Mouse (Mus musculus) hindbrain, embryonic 15.5 days (tissue): ENCODE measurements around the gene Ambra1. TPM values are rescaled to one million over a fixed set of nuclear protein-coding genes. Genes with fewer than 3 reads are reported as not detected.

Experiments used
- ATAC-seq: fragments of 200-750 bp; cut with Nextera tagmentation; 2 replicates; pipeline ENCODE4 v1.8.0; 2017; ENCODE audit warnings: low read depth, moderate number of reproducible peaks, moderate TSS enrichment; ENCODE audit not compliant: low FRiP score
- H3K27ac ChIP-seq: fragments of 300-500 bp; sonication (generic); replicated peaks from 2 replicates; pipeline ENCODE4 v1.5.1; 2015; ENCODE audit warnings: mild to moderate bottlenecking, inconsistent platforms
- H3K27me3 ChIP-seq: fragments of 300-500 bp; sonication (generic); 2 replicates; pipeline ENCODE4 v1.6.1; 2015; ENCODE audit warnings: control low read depth, inconsistent platforms
- H3K36me3 ChIP-seq: fragments of 300-500 bp; sonication (generic); 2 replicates; pipeline ENCODE4 v1.6.1; 2015; ENCODE audit warnings: control low read depth, inconsistent platforms
- H3K4me1 ChIP-seq: fragments of 300-500 bp; sonication (generic); replicated peaks from 2 replicates; pipeline ENCODE4 v1.6.1; 2015; ENCODE audit warnings: control low read depth, inconsistent platforms
- H3K4me2 ChIP-seq: fragments of 300-500 bp; sonication (generic); 2 replicates; pipeline ENCODE4 v1.6.1; 2015; ENCODE audit warnings: moderate library complexity, mild to moderate bottlenecking, inconsistent platforms
- H3K4me3 ChIP-seq: fragments of 300-500 bp; sonication (generic); 2 replicates; pipeline ENCODE4 v1.5.1; 2015; ENCODE audit warnings: mild to moderate bottlenecking, inconsistent platforms
- H3K9ac ChIP-seq: fragments of 300-500 bp; sonication (generic); 2 replicates; pipeline ENCODE4 v1.6.1; 2015; ENCODE audit warnings: inconsistent platforms
- H3K9me3 ChIP-seq: fragments of 300-500 bp; sonication (generic); 2 replicates; pipeline ENCODE4 v1.6.1; 2016; ENCODE audit warnings: control low read depth, inconsistent platforms
- WGBS: fragments of 180-500 bp; shearing (Covaris S2); methylation state at CpG from one replicate; pipeline ENCODE4 v1.1.7; 2015; 5-methylcytosine and 5-hydroxymethylcytosine counted together
- polyA plus RNA-seq: library from polyadenylated mRNA; unstranded; fragments of >200 nt; fragmentation: Nextera tagmentation; extraction: Ambion mirVana; gene quantifications from 2 replicates; pipeline ENCODE4 v1.2.1, GENCODE M21; 2015

The Ambra1 gene
- polyA plus RNA-seq, 1 experiment from 2014 or later, result 27.7 TPM

DNA sequence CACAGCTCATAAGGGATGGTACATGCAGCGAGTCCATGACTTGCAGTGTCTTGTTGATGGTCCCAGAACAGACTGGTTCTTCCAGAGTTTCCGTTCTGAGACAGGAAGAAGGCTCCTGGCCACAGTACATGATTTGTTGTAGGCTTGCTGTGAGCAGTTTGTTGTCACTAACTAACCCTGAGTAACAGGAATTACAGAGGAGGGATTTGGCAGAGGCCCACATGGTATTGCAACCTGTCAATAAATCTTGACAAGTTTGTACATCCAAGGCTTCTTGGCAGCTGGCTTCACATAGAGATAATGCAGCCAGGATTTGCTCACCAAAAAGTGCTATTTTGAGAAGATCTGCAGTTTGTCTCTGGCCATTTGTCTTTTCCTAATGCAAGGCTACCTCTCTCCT is 176.2 kb downstream of the Ambra1 start:
- H3K4me1 ChIP-seq, result peaks cover 10% of the 10 kb centered on the region; the same call in 1 of the 2 replicates
- peaks cover 25% of the 10 kb centered on the region; the same call in 1 of the 2 replicates for H3K36me3 ChIP-seq
- WGBS, result 97% methylated on average over 2 of the region's 2 CpGs
- H3K4me2 ChIP-seq, result no peak overlapping the region
- no peak overlapping the region for H3K27ac ChIP-seq
- H3K4me3 ChIP-seq, result no peak overlapping the region
- no peak overlapping the region for H3K9ac ChIP-seq
- ATAC-seq, result no peak
- no peaks in the 10 kb centered on the region for H3K27me3 ChIP-seq
- no peaks in the 10 kb centered on the region for H3K9me3 ChIP-seq

DNA sequence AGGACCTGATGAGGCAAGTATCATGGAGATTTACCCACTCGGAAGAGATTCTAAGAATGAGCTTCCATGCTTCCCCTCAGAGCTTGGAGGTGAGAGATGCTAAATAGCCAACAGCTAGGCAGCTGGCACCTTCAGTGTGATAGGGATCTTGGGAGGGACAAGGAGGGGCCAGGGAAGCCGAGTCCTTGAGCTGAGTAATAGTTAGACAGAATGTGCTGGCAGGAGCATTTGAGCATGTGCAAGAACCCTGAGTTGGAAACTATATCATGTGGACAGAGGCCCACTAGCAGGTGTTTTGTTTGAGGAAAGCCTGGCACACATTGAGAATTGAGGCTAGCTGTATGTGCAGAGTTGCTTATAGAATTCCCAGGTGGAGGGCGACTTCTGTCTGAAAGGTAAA is 182.7 kb downstream of the Ambra1 start:
- Histone ChIP-seq H3K9me3 (no peaks in the 10 kb centered on the region), H3K9ac (no peak overlapping the region), H3K4me3 (no peak overlapping the region), H3K27me3 (no peaks in the 10 kb centered on the region), H3K4me2 (no peak overlapping the region), H3K4me1 (no peaks in the 10 kb centered on the region), H3K36me3 (peaks cover 58% of the 10 kb centered on the region), H3K27ac (no peak overlapping the region)
- WGBS, result 88% methylated on average over 3 of the region's 3 CpGs
- no peak for ATAC-seq

DNA sequence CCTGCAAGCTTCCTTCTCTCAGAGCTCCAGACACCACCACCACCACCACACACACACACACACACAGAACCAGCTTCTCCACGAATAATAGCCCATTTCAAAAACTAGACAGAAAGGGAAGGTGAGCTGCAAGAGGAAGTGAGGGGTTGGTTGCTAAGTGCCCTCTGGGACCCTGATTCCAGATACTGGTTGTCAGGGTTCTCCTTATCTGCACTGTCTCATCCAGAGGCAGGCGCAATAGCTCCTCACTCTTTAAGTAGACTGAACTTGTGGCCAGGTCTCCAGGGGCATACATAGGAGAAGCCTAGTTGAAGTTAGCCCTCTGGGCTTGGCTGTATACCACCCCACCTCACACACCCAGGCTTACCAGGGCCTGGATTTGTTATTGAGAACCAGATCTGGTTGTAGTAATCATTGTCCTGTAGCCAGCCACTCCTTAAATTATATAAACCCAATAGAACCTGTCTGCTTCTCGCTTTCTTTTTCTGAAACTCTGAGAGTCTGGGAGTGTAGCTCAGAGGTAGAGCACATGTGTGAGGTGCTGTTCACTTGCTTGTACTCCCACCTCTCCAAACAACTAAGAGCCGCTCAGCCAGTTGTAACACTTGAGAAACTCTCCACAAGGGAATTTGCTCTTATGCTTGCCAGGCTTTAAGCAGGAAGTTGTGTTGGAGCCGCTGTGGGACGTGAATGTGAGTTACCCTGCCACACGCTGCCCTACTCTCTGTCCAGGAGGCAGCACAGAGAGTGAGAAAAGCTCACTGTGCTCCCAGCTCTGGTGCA is 183.6 kb downstream of the Ambra1 start:
- WGBS, result 84% methylated on average over 7 of the region's 7 CpGs
- H3K4me2 ChIP-seq, result no peak overlapping the region
- no peak for ATAC-seq

DNA sequence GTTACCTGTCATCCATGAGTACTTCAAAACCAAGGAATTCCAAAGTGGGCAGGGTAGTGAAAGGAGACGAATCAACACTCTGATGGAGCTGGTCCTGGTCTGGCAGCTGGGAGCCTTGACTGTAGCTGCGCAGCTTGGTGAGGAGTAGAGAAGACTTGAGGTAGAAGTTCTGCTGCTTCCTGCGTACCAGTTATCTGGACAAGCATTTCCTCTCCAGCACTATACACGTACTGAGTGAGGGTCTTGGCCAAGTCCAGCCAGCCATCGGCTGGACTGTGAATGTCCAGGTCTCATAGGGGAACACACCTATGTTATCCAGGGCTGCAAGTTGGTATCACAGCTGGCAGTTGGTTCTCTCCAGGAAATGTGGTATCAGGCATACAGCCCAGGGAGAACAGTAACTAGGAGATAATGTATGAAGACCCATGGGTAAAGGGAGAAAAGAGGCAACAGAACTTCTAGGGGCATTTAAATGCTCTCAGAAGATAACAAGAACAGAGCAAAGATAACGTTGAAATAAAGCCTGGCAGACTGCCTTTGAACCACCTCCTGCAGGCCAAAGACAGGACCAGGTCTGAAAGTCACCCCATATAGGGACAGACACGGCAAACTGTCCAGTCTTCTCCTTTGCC is 186.5 kb downstream of the Ambra1 start:
- Histone ChIP-seq H3K9me3 (no peaks in the 10 kb centered on the region), H3K4me2 (no peak overlapping the region), H3K27me3 (0 out of 2 replicates have a peak, but pooled peaks cover 11% of the 10 kb centered on the region), H3K9ac (no peak overlapping the region), H3K27ac (no peak overlapping the region), H3K4me3 (no peak overlapping the region), H3K36me3 (peaks cover 48% of the 10 kb centered on the region), H3K4me1 (peaks cover 3% of the 10 kb centered on the region; the same call in 1 of the 2 replicates)
- ATAC-seq, result no peak
- WGBS, result 93% methylated on average over 7 of the region's 7 CpGs

More for the DNA sequence above, 183.6 kb downstream of the Ambra1 start:
- H3K27ac ChIP-seq, result no peak overlapping the region
- no peak overlapping the region for H3K4me3 ChIP-seq
- H3K27me3 ChIP-seq, result no peaks in the 10 kb centered on the region
- no peaks in the 10 kb centered on the region for H3K9me3 ChIP-seq
- no peak overlapping the region for H3K9ac ChIP-seq
- peaks cover 64% of the 10 kb centered on the region for H3K36me3 ChIP-seq
- no peaks in the 10 kb centered on the region for H3K4me1 ChIP-seq

DNA sequence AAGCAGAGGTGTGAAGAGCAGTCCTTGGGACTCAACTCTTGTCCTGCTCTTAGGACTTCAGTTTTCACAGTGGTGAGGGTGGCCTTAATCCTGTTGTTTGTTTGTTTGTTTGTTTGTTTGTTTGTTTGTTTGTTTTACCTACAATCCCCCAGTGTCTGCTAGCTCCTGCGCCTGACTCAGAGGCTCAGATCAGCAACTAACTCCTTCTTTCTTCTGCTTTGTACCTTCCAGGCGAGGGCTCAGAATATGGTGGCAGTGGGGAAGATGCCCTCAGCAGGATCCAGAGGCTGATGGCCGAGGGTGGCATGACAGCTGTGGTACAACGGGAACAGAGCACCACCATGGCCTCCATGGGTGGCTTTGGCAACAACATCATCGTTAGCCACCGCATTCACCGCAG is 187.2 kb downstream of the Ambra1 start:
- no peak for ATAC-seq
- 91% methylated on average over 7 of the region's 7 CpGs for WGBS
- H3K36me3 ChIP-seq, result peaks cover 42% of the 10 kb centered on the region
- H3K27me3 ChIP-seq, result peaks cover 13% of the 10 kb centered on the region
- H3K9me3 ChIP-seq, result no peaks in the 10 kb centered on the region
- H3K4me2 ChIP-seq, result no peak overlapping the region
- no peak overlapping the region for H3K4me3 ChIP-seq
- H3K27ac ChIP-seq, result no peak overlapping the region
- H3K9ac ChIP-seq, result no peak overlapping the region
- peaks cover 10% of the 10 kb centered on the region for H3K4me1 ChIP-seq

DNA sequence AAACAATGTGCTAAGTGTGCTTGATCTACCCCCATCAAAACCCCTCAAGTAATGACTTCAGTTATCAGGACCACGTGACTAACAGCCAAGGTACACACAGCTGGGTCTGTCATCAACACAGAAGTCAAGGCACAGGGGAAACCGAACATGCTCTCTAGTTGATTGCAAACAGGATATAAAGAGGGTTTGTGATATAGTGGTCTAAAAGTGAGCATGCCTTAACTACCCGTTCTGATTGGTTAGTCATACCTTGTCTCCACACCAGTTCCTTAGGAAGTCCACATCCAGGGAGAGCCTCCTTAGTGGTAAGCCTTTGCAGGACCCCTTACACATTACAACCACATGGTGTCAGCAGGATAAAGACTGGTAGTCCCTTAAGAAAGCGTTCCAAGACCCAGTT is 190.2 kb downstream of the Ambra1 start:
- Histone ChIP-seq H3K36me3 (peaks cover 19% of the 10 kb centered on the region), H3K27ac (no peak overlapping the region), H3K9me3 (no peaks in the 10 kb centered on the region), H3K27me3 (peaks cover 36% of the 10 kb centered on the region), H3K4me1 (peaks cover 24% of the 10 kb centered on the region), H3K4me2 (no peak overlapping the region), H3K9ac (no peak overlapping the region), H3K4me3 (no peak overlapping the region)
- 81% methylated on average over 4 of the region's 4 CpGs for WGBS
- ATAC-seq, result no peak

DNA sequence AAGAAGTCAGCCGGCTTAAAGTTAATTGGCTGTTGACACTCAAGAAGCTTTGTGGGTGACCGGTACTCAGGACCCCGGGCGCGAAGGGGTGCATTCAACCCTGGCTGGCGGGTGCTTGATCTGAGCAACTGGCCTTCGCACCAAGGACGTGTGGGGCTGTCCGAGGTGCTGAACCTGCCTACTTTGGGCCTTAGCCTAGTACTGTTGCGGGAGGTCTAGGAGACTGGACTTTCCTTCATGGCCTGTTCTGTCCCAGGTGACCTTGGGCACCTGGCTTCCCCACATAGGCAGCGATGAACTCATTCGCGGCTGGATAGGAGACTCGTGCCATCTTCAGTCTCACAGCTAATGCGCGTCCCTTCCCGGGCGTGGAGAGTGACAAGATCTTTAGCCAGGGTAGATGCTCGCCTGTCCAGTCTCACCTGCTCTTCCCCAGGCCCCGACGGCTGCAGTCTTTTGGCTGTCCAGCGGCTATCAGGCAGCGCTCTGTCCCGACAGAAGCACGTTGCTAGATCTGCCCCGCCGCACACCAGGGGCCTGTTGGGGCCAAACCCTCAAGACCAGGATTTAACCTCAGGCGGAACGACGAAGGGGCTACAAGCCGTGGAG is 191.4 kb downstream of the Ambra1 start:
- Histone ChIP-seq H3K27ac (no peak overlapping the region), H3K27me3 (peaks cover 36% of the 10 kb centered on the region), H3K36me3 (peaks cover 19% of the 10 kb centered on the region), H3K9me3 (no peaks in the 10 kb centered on the region), H3K4me2 (peak overlapping the region; percentile 71), H3K4me1 (peaks cover 24% of the 10 kb centered on the region), H3K4me3 (peak overlapping the region; percentile 48), H3K9ac (0 out of 2 replicates have a peak overlapping the region, but pooled peaks have one; percentile 33)
- peak; percentile 12; the same call in 1 of the 2 replicates for ATAC-seq
- WGBS, result 4% methylated on average over 31 of the region's 31 CpGs

DNA sequence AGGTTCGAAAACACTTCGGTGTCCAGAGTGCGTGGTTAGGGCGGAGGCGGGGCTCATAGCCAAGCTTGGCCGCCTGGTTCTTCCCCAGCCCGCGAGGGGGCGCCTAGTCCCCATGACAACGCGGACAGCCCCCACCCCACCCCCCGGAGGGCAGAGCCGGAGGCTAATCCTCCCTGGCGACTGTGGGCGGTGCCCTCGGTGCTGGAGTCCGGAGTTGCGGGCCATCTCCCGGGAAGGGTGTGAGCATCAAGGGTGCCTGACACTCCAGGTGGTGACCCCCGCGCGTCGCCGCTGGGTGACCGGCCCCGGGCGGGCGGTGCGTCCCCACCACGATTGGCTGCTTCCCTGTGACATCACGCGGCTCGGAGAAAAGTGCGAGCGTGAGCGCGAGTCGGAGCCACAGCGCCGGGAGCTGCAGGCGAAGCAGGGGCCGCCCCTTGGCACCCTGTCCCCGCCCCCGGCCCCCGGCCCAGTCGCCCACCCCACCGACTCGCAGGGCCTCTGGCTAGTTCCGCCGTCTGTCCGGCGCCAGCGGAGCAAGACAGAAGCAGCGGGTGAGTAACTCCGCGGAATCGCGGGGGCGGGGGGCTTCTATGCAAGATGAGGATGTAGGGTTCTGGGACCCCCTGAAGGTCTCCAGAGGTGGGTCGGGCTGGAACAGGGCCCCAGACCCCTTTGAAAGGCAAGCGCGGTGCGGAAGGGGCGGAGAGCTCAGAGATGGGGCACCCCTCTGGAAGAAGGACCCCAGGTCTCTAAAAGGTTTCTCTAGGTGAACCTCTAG is 192.0 kb downstream of the Ambra1 start:
- peak overlapping the region; percentile 48 for H3K4me3 ChIP-seq
- H3K27me3 ChIP-seq, result peaks cover 36% of the 10 kb centered on the region
- peaks cover 24% of the 10 kb centered on the region for H3K4me1 ChIP-seq
- H3K4me2 ChIP-seq, result peak overlapping the region; percentile 71
- H3K9me3 ChIP-seq, result no peaks in the 10 kb centered on the region
- H3K9ac ChIP-seq, result peak overlapping the region; percentile 33
- H3K36me3 ChIP-seq, result peaks cover 19% of the 10 kb centered on the region
- WGBS, result 1% methylated on average over 64 of the region's 64 CpGs
- H3K27ac ChIP-seq, result no peak overlapping the region
- peak; percentile 73 for ATAC-seq

DNA sequence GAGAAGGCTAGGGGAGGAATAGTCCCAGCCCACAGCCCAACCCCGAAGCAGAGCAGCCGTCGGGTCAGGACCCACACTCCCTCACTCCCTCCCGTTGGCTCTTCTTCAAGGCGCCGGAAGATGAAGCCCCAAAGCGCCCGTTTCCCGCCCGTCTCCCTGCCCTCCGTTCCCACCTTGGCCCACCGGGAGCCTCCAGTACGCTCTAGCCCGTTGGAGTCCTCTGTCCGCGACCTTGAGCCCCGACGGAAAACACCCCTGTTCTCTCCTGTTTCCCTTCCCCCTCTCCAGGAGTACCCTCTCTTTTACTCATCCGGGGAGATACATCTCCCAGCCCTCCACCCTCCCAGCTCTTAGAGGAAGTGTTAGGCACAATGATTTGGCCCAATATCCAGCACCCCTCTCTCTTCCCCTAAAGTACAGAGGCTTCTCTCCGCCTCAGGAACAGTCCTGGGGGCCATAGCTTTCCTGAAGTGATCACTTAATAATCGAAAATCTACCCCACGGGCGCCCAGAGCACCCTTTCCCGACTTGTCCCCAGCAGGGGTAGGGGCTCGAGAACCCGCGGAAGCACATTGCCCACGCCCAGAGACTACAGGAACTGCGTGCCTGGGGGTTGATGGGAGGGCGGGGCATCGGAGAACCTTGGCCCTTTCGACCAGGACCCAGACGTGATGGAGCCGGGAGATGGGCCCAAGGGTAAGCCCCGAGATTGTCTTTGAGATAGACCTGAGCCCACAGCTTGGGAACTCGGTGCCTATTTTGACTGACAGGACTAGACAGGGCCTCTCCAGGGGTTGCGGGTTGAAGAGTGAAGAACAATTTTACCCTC is 192.9 kb downstream of the Ambra1 start:
- no peak overlapping the region for H3K9ac ChIP-seq
- peak overlapping the region; percentile 71 for H3K4me2 ChIP-seq
- peaks cover 25% of the 10 kb centered on the region for H3K4me1 ChIP-seq
- WGBS, result 4% methylated on average over 37 of the region's 37 CpGs
- H3K27me3 ChIP-seq, result peaks cover 36% of the 10 kb centered on the region
- H3K4me3 ChIP-seq, result peak overlapping the region; percentile 48
- H3K27ac ChIP-seq, result no peak overlapping the region
- H3K36me3 ChIP-seq, result peaks cover 12% of the 10 kb centered on the region
- no peak for ATAC-seq
- no peaks in the 10 kb centered on the region for H3K9me3 ChIP-seq

DNA sequence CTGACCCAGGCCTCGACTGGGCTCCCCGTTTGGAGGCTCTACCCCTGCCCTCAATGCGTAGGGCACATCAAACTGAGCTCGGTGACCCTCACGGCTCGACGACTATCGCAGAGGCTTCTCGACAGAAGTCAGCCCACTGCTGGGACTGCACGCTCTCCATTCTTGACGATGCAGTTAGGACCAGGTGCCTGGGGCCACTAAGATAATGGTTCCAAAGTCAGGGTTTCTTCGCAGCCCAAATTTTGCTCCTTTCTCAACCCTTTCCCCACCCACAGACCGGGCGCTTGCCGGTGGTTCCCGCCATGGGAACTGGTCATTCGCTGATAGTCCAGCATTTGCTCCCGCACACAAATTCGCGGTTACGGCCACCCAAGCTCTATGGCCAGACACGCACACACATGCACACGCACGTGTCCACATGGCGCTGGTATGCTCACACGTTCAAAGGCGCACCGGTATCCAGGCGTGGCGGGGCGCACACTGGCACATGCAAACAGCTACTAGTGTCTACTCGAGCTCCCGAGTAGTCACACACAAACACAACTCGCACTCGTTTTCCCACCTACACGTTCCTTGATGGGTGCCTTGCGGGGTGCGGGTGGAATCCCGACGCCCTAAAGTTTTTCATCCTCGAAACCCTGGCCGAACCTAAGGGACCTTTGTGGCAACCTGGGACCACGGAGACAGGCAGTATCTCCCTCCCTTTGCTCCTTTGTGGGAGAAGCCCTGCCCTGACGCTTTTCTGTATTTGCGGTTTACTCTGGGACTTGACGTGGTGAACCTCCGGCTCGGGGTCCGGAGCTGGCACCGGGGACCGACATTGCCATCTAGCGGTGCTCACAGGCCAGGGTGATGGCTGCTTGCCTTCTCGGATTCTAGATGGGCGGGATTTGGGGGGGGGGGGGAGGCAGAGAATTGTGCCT is 193.7 kb downstream of the Ambra1 start:
- H3K4me3 ChIP-seq, result peak overlapping the region; percentile 48
- H3K27ac ChIP-seq, result no peak overlapping the region
- peaks cover 36% of the 10 kb centered on the region for H3K27me3 ChIP-seq
- peaks cover 29% of the 10 kb centered on the region for H3K4me1 ChIP-seq
- 4% methylated on average over 54 of the region's 54 CpGs for WGBS
- H3K36me3 ChIP-seq, result peaks cover 3% of the 10 kb centered on the region; the same call in 1 of the 2 replicates
- H3K9me3 ChIP-seq, result no peaks in the 10 kb centered on the region
- H3K4me2 ChIP-seq, result peak overlapping the region; percentile 71
- no peak for ATAC-seq
- H3K9ac ChIP-seq, result no peak overlapping the region
